ENCODE assay signal across 24 mouse cellular contexts in genomic region chr3:28734712-28735111, GRCm38 (mm10). TPM values are rescaled to one million over a fixed set of nuclear protein-coding genes. Genes with fewer than 3 reads are reported as not detected.
DNase-seq lines count a peak whose midpoint lies in the region; ATAC-seq and TF ChIP-seq lines count a peak whose summit lies in the region.
"Had no signal": no experiment of that assay in that cellular context is flagged by ENCODE, and none has a peak within 500 bp of the region (broad histone marks: within the 10 kb centered on the region; RNA-seq: fewer than 3 reads in every experiment).

No protein-coding gene starts in this region.

- no peaks in the 10 kb centered on the region for H3K27me3 ChIP-seq in limb, embryonic 13.5 days
- H3K27me3 ChIP-seq in limb, embryonic 10.5 days (ENCODE audit: low read depth, poor library complexity, severe bottlenecking) = no peaks in the 10 kb centered on the region
- no peaks in the 10 kb centered on the region for H3K27me3 ChIP-seq in myocyte (ENCODE audit: control insufficient read depth, insufficient read depth, insufficient read length)
- H3K27me3 ChIP-seq: CH12.LX; forebrain, embryonic 15.5 days; neural tube, embryonic 12.5 days had no signal

- no peak for DNase-seq in limb, embryonic 10.5 days (ENCODE audit: low spot score)
- peak; percentile 77 for DNase-seq in Muller cell, postnatal 12 days (ENCODE audit: inconsistent ontology term)
- DNase-seq in frontal cortex, postnatal 36 days (ENCODE audit: low spot score in 2 of 2) = no peak
- no peak for DNase-seq in lung, postnatal 4 days
- DNase-seq in cerebellum, adult 18-20 months = no peak
- DNase-seq: adrenal gland, adult 8-10 months; cerebellum, adult 9-10 months; gastrocnemius, postnatal 36 days; heart, postnatal 10 days; kidney, adult 9 months; layer of hippocampus, postnatal 36 days; lung, adult 2 months; thymus, adult 2 months had no signal

- H3K79me2 ChIP-seq in myocyte (ENCODE audit: control insufficient read depth, insufficient read depth) = no peaks in the 10 kb centered on the region

- no peak overlapping the region for H3K9ac ChIP-seq in limb, embryonic 13.5 days
- H3K9ac ChIP-seq: forebrain, embryonic 15.5 days; hindbrain, embryonic 14.5 days; neural tube, embryonic 12.5 days had no signal

- H3K27ac ChIP-seq in limb, embryonic 13.5 days = no peak overlapping the region
- no peak overlapping the region for H3K27ac ChIP-seq in limb, embryonic 10.5 days
- H3K27ac ChIP-seq: forebrain, embryonic 15.5 days; heart, embryonic 10.5 days; hindbrain, embryonic 14.5 days; layer of hippocampus, adult 2 months; midbrain, embryonic 10.5 days; neural tube, embryonic 12.5 days had no signal

- H3ac ChIP-seq in myocyte (ENCODE audit: control insufficient read depth, insufficient read length) = no peak overlapping the region

- H3K9me3 ChIP-seq in limb, embryonic 13.5 days = no peaks in the 10 kb centered on the region
- no peaks in the 10 kb centered on the region for H3K9me3 ChIP-seq in limb, embryonic 10.5 days (replicated peaks)
- H3K9me3 ChIP-seq: forebrain, embryonic 15.5 days; heart, embryonic 10.5 days; midbrain, embryonic 10.5 days; neural tube, embryonic 12.5 days had no signal

- H3K4me2 ChIP-seq in limb, embryonic 13.5 days (replicated peaks) = no peak overlapping the region
- H3K4me2 ChIP-seq in myocyte (ENCODE audit: low read depth) = peak overlapping the region; percentile 5
- H3K4me2 ChIP-seq: forebrain, embryonic 15.5 days; hindbrain, embryonic 14.5 days; liver, embryonic 11.5 days; neural tube, embryonic 12.5 days had no signal

- 73% methylated on average over 2 of the region's 2 CpGs for WGBS in limb, embryonic 13.5 days
- 70% methylated on average over 2 of the region's 2 CpGs for WGBS in limb, embryonic 10.5 days

- H3K4me3 ChIP-seq in limb, embryonic 13.5 days = no peak overlapping the region
- H3K4me3 ChIP-seq in limb, embryonic 10.5 days = no peak overlapping the region
- no peak overlapping the region for H3K4me3 ChIP-seq in myocyte
- H3K4me3 ChIP-seq: forebrain, embryonic 15.5 days; heart, embryonic 10.5 days; layer of hippocampus, adult 2 months; midbrain, embryonic 10.5 days; neural tube, embryonic 12.5 days had no signal

- 0 out of 2 replicates have a peak, but pooled peaks have one; percentile 28 for ATAC-seq in limb, embryonic 13.5 days (ENCODE audit: low FRiP score, low read depth)
- ATAC-seq: forebrain, embryonic 15.5 days had no signal

- H3K36me3 ChIP-seq in limb, embryonic 13.5 days = no peaks in the 10 kb centered on the region
- no peaks in the 10 kb centered on the region for H3K36me3 ChIP-seq in limb, embryonic 10.5 days
- H3K36me3 ChIP-seq in myocyte (ENCODE audit: control insufficient read depth, insufficient read depth) = no peaks in the 10 kb centered on the region
- H3K36me3 ChIP-seq: forebrain, embryonic 15.5 days; heart, embryonic 10.5 days; midbrain, embryonic 10.5 days; neural tube, embryonic 12.5 days had no signal

- no peak for TF ChIP-seq POLR2A in myocyte (IDR thresholded peaks at IDR 0.05; ENCODE audit: insufficient read length, low read depth)

- H3K4me1 ChIP-seq in limb, embryonic 13.5 days = no peaks in the 10 kb centered on the region
- peaks cover 21% of the 10 kb centered on the region for H3K4me1 ChIP-seq in limb, embryonic 10.5 days
- H3K4me1 ChIP-seq: forebrain, embryonic 15.5 days; heart, embryonic 10.5 days; neural tube, embryonic 12.5 days had no signal

TF ChIP-seq in myocyte, 11 proteins besides CTCF, POLR2A, EP300 and RAD21:
- TF ChIP-seq TCF3 (IDR thresholded peaks at IDR 0.05; ENCODE audit: insufficient read length, low read depth) (peak; percentile 20), TCF12 (IDR thresholded peaks at IDR 0.05; ENCODE audit: insufficient read depth, poor library complexity, severe bottlenecking) (no peak), MYOG (IDR thresholded peaks at IDR 0.05; ENCODE audit: control insufficient read depth in 1 of 3, insufficient read depth in 1 of 3, insufficient read length in 2 of 3, low read depth in 2 of 3) (peak in 2 of 3 experiments; percentile 69 to 77), MYOD1 (IDR thresholded peaks at IDR 0.05; ENCODE audit: control insufficient read depth in 1 of 3, insufficient read length in 2 of 3, low read depth in 2 of 3) (peak in 2 of 3 experiments; percentile 15 to 40)

RNA-seq across cellular contexts. Expression of gene Slc2a2, which starts 37.0 kb away (rescaled TPM):
- 0.05 and 0.27 TPM in 2 replicates for polyA plus RNA-seq in limb, embryonic 13.5 days (2015; fragmentation: Nextera tagmentation; extraction: Ambion mirVana)
- not detected in 2 replicates for polyA plus RNA-seq in limb, embryonic 10.5 days (2016; fragmentation: Nextera tagmentation; extraction: Ambion mirVana)
- polyA plus RNA-seq in myocyte (2012; fragmentation: generic; extraction: Trizol) = not detected
- polyA plus RNA-seq: embryonic facial prominence, embryonic 11.5 days; midbrain, embryonic 10.5 days had no signal

RNA-seq across cellular contexts. Expression of gene Eif5a2, which starts 46.4 kb away (rescaled TPM):
- polyA plus RNA-seq in limb, embryonic 13.5 days (2015; fragmentation: Nextera tagmentation; extraction: Ambion mirVana) = 8.8 and 9.0 TPM in 2 replicates
- 12.7 and 14.9 TPM in 2 replicates for polyA plus RNA-seq in limb, embryonic 10.5 days (2016; fragmentation: Nextera tagmentation; extraction: Ambion mirVana)
- 0.48 TPM for polyA plus RNA-seq in myocyte (2012; fragmentation: generic; extraction: Trizol)
